In genomic region chr2:23156608-23157081, GRCm38 (mm10) we compare ENCODE assay signal across 8 mouse cellular contexts. TPM values are rescaled to one million over a fixed set of nuclear protein-coding genes. Genes with fewer than 3 reads are reported as not detected.
DNase-seq lines count a peak whose midpoint lies in the region; ATAC-seq and TF ChIP-seq lines count a peak whose summit lies in the region.

No protein-coding gene starts in this region.

- TF ChIP-seq CTCF in liver, postnatal 0 days (IDR thresholded peaks at IDR 0.05; ENCODE audit: low read depth): no peak

- no peak for DNase-seq in frontal cortex, postnatal 36 days (ENCODE audit: low spot score in 2 of 2)
- DNase-seq in liver, postnatal 0 days: no peak
- DNase-seq in spleen, adult 18-20 months: no peak
- no peak for DNase-seq in right cerebral cortex, adult 2 months (ENCODE audit: low spot score in 2 of 2)
- DNase-seq in urinary bladder, adult 18-20 months (ENCODE audit: low spot score in 2 of 2): no peak

- TF ChIP-seq EP300 in liver, postnatal 0 days (IDR thresholded peaks at IDR 0.05; ENCODE audit: low read depth): no peak

- 0% methylated on average over 17 of the region's 17 CpGs for WGBS in forebrain, embryonic 15.5 days
- WGBS in liver, postnatal 0 days (ENCODE audit: insufficient replicate concordance): under 1% methylated on average over 17 of the region's 17 CpGs

- H3K4me1 ChIP-seq in forebrain, embryonic 15.5 days: peaks cover 42% of the 10 kb centered on the region
- H3K4me1 ChIP-seq in liver, postnatal 0 days (ENCODE audit: insufficient read depth): peaks cover 20% of the 10 kb centered on the region

- 0 out of 2 replicates have a peak, but pooled peaks cover 1% of the 10 kb centered on the region for H3K36me3 ChIP-seq in forebrain, embryonic 15.5 days
- 0 out of 2 replicates have a peak, but pooled peaks cover 2% of the 10 kb centered on the region for H3K36me3 ChIP-seq in liver, postnatal 0 days (replicated peaks; ENCODE audit: insufficient read depth, low read length)

- H3K27ac ChIP-seq in forebrain, embryonic 15.5 days (replicated peaks): peak overlapping the region; percentile 97
- peak overlapping the region; percentile 100 for H3K27ac ChIP-seq in liver, postnatal 0 days (ENCODE audit: low read depth)

- peak overlapping the region; percentile 76 for H3K9ac ChIP-seq in forebrain, embryonic 15.5 days (replicated peaks)
- peak overlapping the region; percentile 91 for H3K9ac ChIP-seq in liver, postnatal 0 days (replicated peaks)

- H3K9me3 ChIP-seq in forebrain, embryonic 15.5 days: no peaks in the 10 kb centered on the region
- no peaks in the 10 kb centered on the region for H3K9me3 ChIP-seq in liver, postnatal 0 days (ENCODE audit: low read length)

- H3K4me2 ChIP-seq in forebrain, embryonic 15.5 days (replicated peaks): peak overlapping the region; percentile 81
- H3K4me2 ChIP-seq in liver, postnatal 0 days (ENCODE audit: low read depth, low read length): peak overlapping the region; percentile 91

- H3K27me3 ChIP-seq in forebrain, embryonic 15.5 days: no peaks in the 10 kb centered on the region
- H3K27me3 ChIP-seq in liver, postnatal 0 days (ENCODE audit: insufficient read depth, low read length): no peaks in the 10 kb centered on the region

- peak overlapping the region; percentile 83 for H3K4me3 ChIP-seq in forebrain, embryonic 15.5 days
- H3K4me3 ChIP-seq in liver, postnatal 0 days (ENCODE audit: low read depth, low read length): peak overlapping the region; percentile 86

- peak; percentile 29 for ATAC-seq in frontal cortex, adult (ENCODE audit: low TSS enrichment)
- ATAC-seq in CD4-positive, CD25-positive, alpha-beta regulatory T cell, adult 4 months: peak; percentile 16
- peak; percentile 30; the same call in 1 of the 2 replicates for ATAC-seq in forebrain, embryonic 15.5 days (replicated peaks)
- no peak for ATAC-seq in liver, postnatal 0 days

RNA-seq across cellular contexts. Expression of gene Yme1l1, which starts 0.5 kb away (rescaled TPM):
- 100 to 1,000 TPM; 139 to 141 TPM for polyA plus RNA-seq in CD4-positive, CD25-positive, alpha-beta regulatory T cell, adult 4 months (2017; shearing (Covaris generic))
- 69.4 and 71.7 TPM in 2 replicates for polyA plus RNA-seq in forebrain, embryonic 15.5 days (2015; fragmentation: Nextera tagmentation; extraction: Ambion mirVana)
- polyA plus RNA-seq in liver, postnatal 0 days (2015; fragmentation: Nextera tagmentation; extraction: Ambion mirVana): 21.4 and 23.3 TPM in 2 replicates

RNA-seq across cellular contexts. Expression of gene Mastl, which starts 0.8 kb away (rescaled TPM):
- polyA plus RNA-seq in CD4-positive, CD25-positive, alpha-beta regulatory T cell, adult 4 months (2017; shearing (Covaris generic)): 1 to 10 TPM; 1.5 to 2.8 TPM
- polyA plus RNA-seq in forebrain, embryonic 15.5 days (2015; fragmentation: Nextera tagmentation; extraction: Ambion mirVana): 4.9 and 5.8 TPM in 2 replicates
- polyA plus RNA-seq in liver, postnatal 0 days (2015; fragmentation: Nextera tagmentation; extraction: Ambion mirVana): 1.9 and 2.3 TPM in 2 replicates

RNA-seq across cellular contexts. Expression of gene 4931423N10Rik, which starts 50.6 kb away (rescaled TPM):
- polyA plus RNA-seq in CD4-positive, CD25-positive, alpha-beta regulatory T cell, adult 4 months (2017; shearing (Covaris generic)): not detected
- 0.15 TPM in 1 of 2 replicates, not detected in the other for polyA plus RNA-seq in forebrain, embryonic 15.5 days (2015; fragmentation: Nextera tagmentation; extraction: Ambion mirVana)
- not detected in 2 replicates for polyA plus RNA-seq in liver, postnatal 0 days (2015; fragmentation: Nextera tagmentation; extraction: Ambion mirVana)
